Mouse (Mus musculus) small intestine, adult 2 months (tissue): ENCODE measurements at regions not wholly inside any gene's neighbourhood (a gene's known extent, or its start where the extent isn't known, plus 50 kb on each side); places are given as distances from the start of the nearest gene placed in this dataset.

Experiments
- CTCF ChIP-seq: fragments of 200-500 bp; IDR thresholded peaks from 2 replicates; pipeline ENCODE4 v1.5.1; 2012; ENCODE audit warnings: low read depth, mild to moderate bottlenecking, control low read depth, inconsistent platforms, low read length, moderate library complexity, mixed read lengths; ENCODE audit not compliant: insufficient replicate concordance, insufficient read length; ENCODE audit errors: extremely low read depth
- POLR2A ChIP-seq: fragments of 200-500 bp; IDR thresholded peaks from 2 replicates; pipeline ENCODE4 v1.6.1; 2012; ENCODE audit warnings: low read depth, mild to moderate bottlenecking, control low read depth, inconsistent platforms, low read length, moderate library complexity

- TF ChIP-seq CTCF (no peak), POLR2A (no peak)
Measured at GRCm38 (mm10) chr6:118251131-118251530, 53.6 kb upstream of the Ret start.
